In genomic region chr2:61593030-61593811, GRCm38 (mm10) we compare ENCODE assay signal across 8 mouse cellular contexts. TPM values are rescaled to one million over a fixed set of nuclear protein-coding genes. Genes with fewer than 3 reads are reported as not detected.
A peak's percentile ranks its signal among the peaks of the same experiment; 100 is the strongest.
DNase-seq lines count a peak whose midpoint lies in the region; ATAC-seq and TF ChIP-seq lines count a peak whose summit lies in the region.

No protein-coding gene starts in this region.

- peak; percentile 98 to 99 for DNase-seq in B cell, adult 2 months
- peak; percentile 96 for DNase-seq in brain, adult 2 months (ENCODE audit: low read depth, low spot score)
- peak; percentile 96 for DNase-seq in kidney, postnatal 0 days (ENCODE audit: low spot score)
- DNase-seq in liver, embryonic 11.5 days (ENCODE audit: low spot score) = peak; percentile 92
- DNase-seq in naive thymus-derived CD4-positive, alpha-beta T cell, adult 2 months (ENCODE audit: low read depth) = peak; percentile 94

- H3K27me3 ChIP-seq in heart, embryonic 12.5 days (replicated peaks) = no peaks in the 10 kb centered on the region
- no peaks in the 10 kb centered on the region for H3K27me3 ChIP-seq in kidney, postnatal 0 days (ENCODE audit: insufficient read depth, low read length)
- H3K27me3 ChIP-seq in liver, embryonic 11.5 days (replicated peaks; ENCODE audit: control insufficient read depth, insufficient read depth, low read length) = no peaks in the 10 kb centered on the region
- no peaks in the 10 kb centered on the region for H3K27me3 ChIP-seq in stomach, embryonic 14.5 days (ENCODE audit: control insufficient read depth, insufficient read depth, low read length)

- H3K4me3 ChIP-seq in heart, embryonic 12.5 days = peak overlapping the region; percentile 90
- peak overlapping the region; percentile 70 for H3K4me3 ChIP-seq in kidney, postnatal 0 days (replicated peaks; ENCODE audit: low read depth, low read length)
- peak overlapping the region; percentile 94 for H3K4me3 ChIP-seq in liver, embryonic 11.5 days (ENCODE audit: low read depth, low read length)
- H3K4me3 ChIP-seq in stomach, embryonic 14.5 days (ENCODE audit: low read depth, low read length) = peak overlapping the region; percentile 83

- under 1% methylated on average over 62 of the region's 62 CpGs for WGBS in heart, embryonic 12.5 days
- under 1% methylated on average over 62 of the region's 62 CpGs for WGBS in kidney, postnatal 0 days
- WGBS in liver, embryonic 11.5 days = under 1% methylated on average over 62 of the region's 62 CpGs
- WGBS in stomach, embryonic 14.5 days = under 1% methylated on average over 62 of the region's 62 CpGs

- no peak for TF ChIP-seq CTCF in kidney, postnatal 0 days (IDR thresholded peaks at IDR 0.05; ENCODE audit: low read depth)

- H3K9me3 ChIP-seq in heart, embryonic 12.5 days (replicated peaks) = no peaks in the 10 kb centered on the region
- H3K9me3 ChIP-seq in kidney, postnatal 0 days (replicated peaks; ENCODE audit: low read length) = no peaks in the 10 kb centered on the region
- H3K9me3 ChIP-seq in liver, embryonic 11.5 days (ENCODE audit: control insufficient read depth, low read length) = no peaks in the 10 kb centered on the region
- no peaks in the 10 kb centered on the region for H3K9me3 ChIP-seq in stomach, embryonic 14.5 days (ENCODE audit: control insufficient read depth, low read depth, low read length)

- H3K36me3 ChIP-seq in heart, embryonic 12.5 days = no peaks in the 10 kb centered on the region
- H3K36me3 ChIP-seq in kidney, postnatal 0 days (ENCODE audit: insufficient read depth, low read length) = no peaks in the 10 kb centered on the region
- H3K36me3 ChIP-seq in liver, embryonic 11.5 days (ENCODE audit: control insufficient read depth, insufficient read depth, low read length) = no peaks in the 10 kb centered on the region
- H3K36me3 ChIP-seq in stomach, embryonic 14.5 days (ENCODE audit: control insufficient read depth, insufficient read depth, low read length) = no peaks in the 10 kb centered on the region

- peaks cover 4% of the 10 kb centered on the region; the same call in 1 of the 2 replicates for H3K4me1 ChIP-seq in heart, embryonic 12.5 days (replicated peaks)
- H3K4me1 ChIP-seq in kidney, postnatal 0 days (replicated peaks; ENCODE audit: insufficient read depth, low read length) = no peaks in the 10 kb centered on the region
- peaks cover 2% of the 10 kb centered on the region; the same call in 1 of the 2 replicates for H3K4me1 ChIP-seq in liver, embryonic 11.5 days (replicated peaks; ENCODE audit: control insufficient read depth, insufficient read depth, low read length)
- H3K4me1 ChIP-seq in stomach, embryonic 14.5 days (ENCODE audit: control insufficient read depth, insufficient read depth, low read length) = 0 out of 2 replicates have a peak, but pooled peaks cover 3% of the 10 kb centered on the region

- ATAC-seq in erythroblast, adult 5-6 weeks (replicated peaks; ENCODE audit: low FRiP score, poor library complexity, severe bottlenecking) = peak; percentile 93
- ATAC-seq in heart, embryonic 12.5 days (ENCODE audit: insufficient number of reproducible peaks, low FRiP score) = peak; percentile 96
- peak; percentile 98 for ATAC-seq in kidney, postnatal 0 days (replicated peaks; ENCODE audit: low FRiP score, low read depth)
- peak; percentile 94 for ATAC-seq in liver, embryonic 11.5 days (replicated peaks; ENCODE audit: low FRiP score)
- peak; percentile 96 for ATAC-seq in stomach, embryonic 14.5 days (ENCODE audit: insufficient number of reproducible peaks, insufficient read depth, low FRiP score, low read depth)

- peak overlapping the region; percentile 90 for H3K9ac ChIP-seq in heart, embryonic 12.5 days
- H3K9ac ChIP-seq in kidney, postnatal 0 days (ENCODE audit: low read depth, low read length) = peak overlapping the region; percentile 87
- peak overlapping the region; percentile 97 for H3K9ac ChIP-seq in liver, embryonic 11.5 days (ENCODE audit: low read depth, low read length)
- H3K9ac ChIP-seq in stomach, embryonic 14.5 days (replicated peaks; ENCODE audit: low read depth, low read length) = peak overlapping the region; percentile 82

- peak overlapping the region; percentile 92 for H3K4me2 ChIP-seq in heart, embryonic 12.5 days
- peak overlapping the region; percentile 70 for H3K4me2 ChIP-seq in kidney, postnatal 0 days (ENCODE audit: low read length)
- peak overlapping the region; percentile 80 for H3K4me2 ChIP-seq in liver, embryonic 11.5 days
- H3K4me2 ChIP-seq in stomach, embryonic 14.5 days (replicated peaks; ENCODE audit: low read depth, low read length) = peak overlapping the region; percentile 54

- peak overlapping the region; percentile 86 for H3K27ac ChIP-seq in heart, embryonic 12.5 days (ENCODE audit: poor library complexity, severe bottlenecking)
- peak overlapping the region; percentile 95 for H3K27ac ChIP-seq in kidney, postnatal 0 days
- peak overlapping the region; percentile 85 for H3K27ac ChIP-seq in liver, embryonic 11.5 days (ENCODE audit: low read depth, low read length)
- peak overlapping the region; percentile 90 for H3K27ac ChIP-seq in stomach, embryonic 14.5 days (ENCODE audit: low read length)

RNA-seq across cellular contexts. Expression of gene Tank, which starts 14.8 kb away (rescaled TPM):
- total RNA-seq in erythroblast, adult 5-6 weeks (2015; ENCODE audit: low replicate concordance) = 88.4 and 102 TPM in 2 replicates
- total RNA-seq in erythroblast, adult 5-6 weeks (2017; ENCODE audit: low replicate concordance) = 65.1 and 67.1 TPM in 2 replicates
- polyA plus RNA-seq in heart, embryonic 12.5 days (2016; fragmentation: Nextera tagmentation; extraction: Ambion mirVana) = 25.0 and 28.0 TPM in 2 replicates
- 21.9 and 24.7 TPM in 2 replicates for polyA plus RNA-seq in kidney, postnatal 0 days (2015; fragmentation: Nextera tagmentation; extraction: Ambion mirVana)
- 34.0 and 35.5 TPM in 2 replicates for polyA plus RNA-seq in liver, embryonic 11.5 days (2014; fragmentation: Nextera tagmentation; extraction: Ambion mirVana)
- 36.1 and 36.6 TPM in 2 replicates for polyA plus RNA-seq in stomach, embryonic 14.5 days (2014; fragmentation: Nextera tagmentation; extraction: Ambion mirVana)

Comparison
In these comparisons a context has a peak if more than half of its experiments do, and no peak if none do; other contexts are left out.
1. Peak in every context shown above with its lines: DNase-seq, ATAC-seq, H3K4me3 ChIP-seq and H3K27ac ChIP-seq.